Mouse (Mus musculus) bone marrow macrophage, adult 2 months (primary cell): Measurements from ENCODE around the gene Gpx4.

Source experiments
- CTCF ChIP-seq: IDR thresholded peaks from 2 replicates; pipeline ENCODE4 v1.5.1; 2012; ENCODE audit warnings: low read depth, mild to moderate bottlenecking, low read length, moderate library complexity
- POLR2A ChIP-seq: IDR thresholded peaks from 2 replicates; pipeline ENCODE4 v1.6.1; 2012; ENCODE audit warnings: mild to moderate bottlenecking, low read depth, low read length, borderline replicate concordance

GRCm38 (mm10) chr10:80004233-80004705 lies 42.7 kb upstream of the Gpx4 start:
- TF ChIP-seq CTCF (no peak), POLR2A (no peak)
